Mouse (Mus musculus) embryonic fibroblast, embryonic 13.5 days (primary cell): ENCODE measurements at regions not wholly inside any gene's neighbourhood (a gene's known extent, or its start where the extent isn't known, plus 50 kb on each side); places are given as distances from the start of the nearest gene placed in this dataset.

ENCODE experiments used
- CTCF ChIP-seq: IDR thresholded peaks from 2 replicates; pipeline ENCODE4 v1.5.1; 2011; ENCODE audit warnings: mild to moderate bottlenecking, control low read depth, low read length, moderate library complexity, borderline replicate concordance; ENCODE audit not compliant: insufficient read depth
- POLR2A ChIP-seq: IDR thresholded peaks from 2 replicates; pipeline ENCODE4 v1.6.1; 2011; ENCODE audit warnings: low read depth, mild to moderate bottlenecking, control low read depth, low read length, moderate library complexity

DNA sequence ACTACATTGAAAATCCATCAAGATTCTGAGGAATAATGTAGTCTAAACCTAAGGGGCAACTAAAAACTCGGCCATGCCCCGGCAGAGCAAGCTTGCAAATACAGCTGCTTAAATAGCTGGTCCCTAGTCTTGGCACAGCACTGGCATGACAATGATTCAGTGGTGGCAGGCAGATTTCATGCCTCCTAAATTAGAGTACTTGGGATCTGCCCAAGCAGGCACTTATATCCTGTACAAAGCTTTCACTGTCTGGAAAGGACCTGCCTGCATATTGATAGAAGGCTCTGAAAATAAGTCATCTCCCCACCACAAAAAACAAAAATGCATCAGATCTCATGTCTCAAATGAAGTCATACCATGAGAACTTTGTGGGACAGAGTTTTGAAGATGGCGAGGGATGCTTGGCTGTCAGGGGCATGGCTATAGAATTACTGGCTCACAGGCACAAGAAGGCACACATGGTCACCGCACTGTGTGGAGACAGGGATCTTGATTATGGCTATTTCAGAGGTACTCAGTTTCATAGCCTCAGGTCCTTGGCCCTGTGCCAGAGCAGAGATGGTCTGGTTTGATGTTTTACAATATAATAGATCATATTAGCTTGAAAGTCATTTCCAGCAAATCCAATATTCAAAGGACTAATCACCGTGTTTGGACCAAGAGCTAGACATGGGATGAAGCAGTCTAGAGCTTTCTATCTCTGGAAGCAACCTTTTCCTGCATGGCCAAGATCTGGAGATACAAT lies 217.7 kb downstream of the Gm45692 start:
- no peak for TF ChIP-seq POLR2A
- TF ChIP-seq CTCF: no peak
